Mouse (Mus musculus) embryonic fibroblast, embryonic 13.5 days (primary cell): ENCODE data around the gene Dalrd3. TPM values are rescaled to one million over a fixed set of nuclear protein-coding genes. Genes with fewer than 3 reads are reported as not detected.

Experiments
- H3K27ac ChIP-seq: 2 replicates; pipeline ENCODE4 v1.5.1; 2012; ENCODE audit warnings: low read length, control low read depth, inconsistent platforms; ENCODE audit not compliant: insufficient read depth
- H3K4me1 ChIP-seq: 2 replicates; pipeline ENCODE4 v1.6.1; 2011; ENCODE audit warnings: low read length; ENCODE audit not compliant: control insufficient read depth, insufficient read depth
- H3K4me3 ChIP-seq: 2 replicates; pipeline ENCODE4 v1.5.1; 2011; ENCODE audit warnings: mild to moderate bottlenecking, control low read depth, low read length; ENCODE audit not compliant: insufficient read depth
- CTCF ChIP-seq: IDR thresholded peaks from 2 replicates; pipeline ENCODE4 v1.5.1; 2011; ENCODE audit warnings: mild to moderate bottlenecking, control low read depth, low read length, moderate library complexity, borderline replicate concordance; ENCODE audit not compliant: insufficient read depth
- POLR2A ChIP-seq: IDR thresholded peaks from 2 replicates; pipeline ENCODE4 v1.6.1; 2011; ENCODE audit warnings: low read depth, mild to moderate bottlenecking, control low read depth, low read length, moderate library complexity
- polyA plus RNA-seq: library from polyadenylated mRNA; stranded (reverse); fragments of >200 nt; gene quantifications from 2 replicates; pipeline ENCODE4 v1.2.4, GENCODE M21; 2011; ENCODE audit warnings: low read depth; ENCODE audit not compliant: missing spikeins, insufficient read length

Gene Dalrd3
- polyA plus RNA-seq, 1 experiment, result 29.2 TPM

DNA sequence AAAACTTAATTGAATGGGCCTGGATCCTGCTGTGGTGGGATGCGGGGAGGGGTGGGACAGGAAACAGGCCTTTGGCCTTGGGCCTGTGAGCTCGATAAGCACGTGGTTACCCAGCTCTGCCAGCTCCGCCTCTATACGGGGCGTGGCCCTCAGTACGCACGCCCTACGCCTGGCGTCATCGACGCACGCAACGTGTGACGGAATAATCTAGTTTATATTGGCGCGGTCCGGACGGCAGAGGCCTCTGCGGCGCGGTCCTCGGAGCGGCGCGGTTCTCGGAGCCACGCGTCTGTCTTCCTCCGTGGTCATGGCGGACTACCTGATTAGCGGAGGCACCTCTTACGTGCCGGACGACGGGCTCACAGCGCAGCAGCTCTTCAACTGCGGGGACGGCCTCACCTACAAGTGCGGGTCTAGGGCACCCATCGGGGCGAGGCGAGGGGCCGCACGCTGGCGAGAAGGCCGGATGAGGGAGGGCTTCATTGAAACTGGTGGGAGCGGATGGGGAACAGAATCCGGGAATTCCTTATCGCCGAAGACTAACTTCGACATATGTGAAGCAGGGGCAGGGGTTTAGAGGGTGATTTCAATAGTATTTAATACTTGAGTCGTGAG is 9.4 kb upstream of the Dalrd3 start, which contains the start of gene Impdh2:
TSS of gene Impdh2 (plus strand) at position 60 of the 615 bp plus-strand sequence.
- TF ChIP-seq POLR2A (peak; percentile 89), CTCF (no peak)
- Histone ChIP-seq H3K4me1 (0 out of 2 replicates have a peak, but pooled peaks cover 4% of the 10 kb centered on the region), H3K27ac (peak within 1 kb of the TSS; percentile 6; the same call in 1 of the 2 replicates), H3K4me3 (peak within 1 kb of the TSS; percentile 87)

- Histone ChIP-seq H3K4me1 (peaks cover 4% of the 10 kb centered on the region; the same call in 1 of the 2 replicates), H3K27ac (no peak overlapping the region), H3K4me3 (no peak overlapping the region)
- TF ChIP-seq CTCF (no peak), POLR2A (no peak)
Measured at GRCm38 (mm10) chr9:108563671-108564070, 6.0 kb upstream of the Dalrd3 start.

GRCm38 (mm10) chr9:108564131-108564530 is 5.6 kb upstream of the Dalrd3 start:
- Histone ChIP-seq H3K4me3 (no peak overlapping the region), H3K27ac (no peak overlapping the region), H3K4me1 (peaks cover 4% of the 10 kb centered on the region; the same call in 1 of the 2 replicates)
- TF ChIP-seq CTCF, result no peak
- TF ChIP-seq POLR2A, result no peak

- Histone ChIP-seq H3K4me3 (peak overlapping the region; percentile 44), H3K27ac (peak overlapping the region; percentile 27), H3K4me1 (peaks cover 4% of the 10 kb centered on the region; the same call in 1 of the 2 replicates)
- TF ChIP-seq CTCF (no peak), POLR2A (no peak)
Measured at GRCm38 (mm10) chr9:108565881-108566814, 3.5 kb upstream of the Dalrd3 start.

DNA sequence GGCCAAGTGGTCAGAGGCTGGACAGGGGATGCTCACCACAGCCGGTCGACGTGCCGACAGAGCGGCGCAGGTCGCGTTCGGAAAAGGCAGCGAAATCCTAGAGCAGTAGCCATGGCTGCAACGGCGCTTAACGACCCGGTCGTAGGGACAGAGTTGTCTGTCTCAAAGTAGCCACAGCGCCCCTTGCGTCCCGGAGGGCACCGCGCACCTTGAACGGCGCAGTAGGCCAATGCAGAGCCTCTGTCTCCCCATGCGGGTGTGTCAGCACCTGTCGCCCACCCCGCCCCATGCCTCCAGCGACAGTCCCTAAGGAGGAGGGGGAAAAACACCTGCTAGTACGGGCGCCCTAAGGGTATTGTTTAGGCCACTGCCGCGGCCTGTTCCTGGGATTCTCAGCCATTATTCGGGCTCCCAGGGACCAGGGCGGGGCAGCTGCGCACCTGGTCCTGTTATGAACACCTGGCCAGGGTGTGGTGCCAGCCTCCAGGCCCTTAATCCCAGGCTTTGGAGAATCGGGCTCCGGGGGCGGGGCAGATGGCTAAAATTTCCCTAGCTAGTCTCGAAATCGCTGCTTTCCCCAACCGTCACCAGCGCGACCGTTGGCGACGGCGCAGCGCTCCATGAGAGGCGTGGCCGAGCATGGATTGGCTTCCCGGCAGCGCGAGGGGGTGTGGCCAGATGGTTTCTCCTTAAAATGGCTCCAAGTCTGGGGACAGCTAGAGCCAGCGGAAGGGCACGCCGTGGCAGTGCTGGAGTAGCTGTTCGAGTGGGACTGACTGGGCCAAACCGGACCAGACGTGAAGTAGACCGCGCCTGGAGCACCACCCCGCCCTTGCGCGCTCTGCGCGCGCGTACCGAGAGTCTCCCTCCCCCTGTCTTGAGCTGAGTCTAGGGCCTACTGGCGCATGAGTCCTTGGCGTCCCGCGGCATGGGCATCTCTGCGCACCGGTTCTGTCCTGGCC is 2.6 kb upstream of the Dalrd3 start, which contains the start of gene Ndufaf3:
TSS of gene Ndufaf3 (minus strand) at position 620 of the 962 bp plus-strand sequence.
- Histone ChIP-seq H3K4me3 (peak within 1 kb of the TSS; percentile 64), H3K27ac (peak within 1 kb of the TSS; percentile 69), H3K4me1 (peaks cover 4% of the 10 kb centered on the region; the same call in 1 of the 2 replicates)
- TF ChIP-seq CTCF (peak; percentile 95), POLR2A (peak; percentile 100)

- Histone ChIP-seq H3K4me1 (no peaks in the 10 kb centered on the region; the same call in 1 of the 2 replicates), H3K27ac (peak overlapping the region; percentile 49), H3K4me3 (peak overlapping the region; percentile 64)
- TF ChIP-seq CTCF (no peak), POLR2A (no peak)
Measured at GRCm38 (mm10) chr9:108567931-108568419, 1.7 kb upstream of the Dalrd3 start.

DNA sequence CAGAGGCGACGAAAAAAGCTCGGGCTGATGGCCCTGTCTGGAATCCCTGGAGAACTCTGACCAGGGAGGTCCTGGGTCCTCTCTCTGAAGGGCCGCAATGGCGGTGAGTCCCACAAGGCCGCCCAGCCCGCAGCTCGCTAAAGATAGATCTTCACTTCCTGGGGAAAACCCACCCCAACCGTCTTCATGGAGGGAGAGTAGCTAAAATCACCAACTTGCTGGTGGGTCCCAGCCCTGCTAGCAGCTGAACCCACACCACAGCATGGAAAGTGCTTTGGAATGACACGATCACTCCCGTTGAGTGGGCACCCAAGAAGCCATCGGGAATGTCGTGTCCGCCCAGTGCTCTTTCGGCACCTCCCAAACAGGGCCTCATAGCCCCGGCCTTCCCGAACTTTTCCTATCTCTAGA is 1.2 kb upstream of the Dalrd3 start:
- Histone ChIP-seq H3K27ac (no peak overlapping the region), H3K4me3 (peak overlapping the region; percentile 64), H3K4me1 (no peaks in the 10 kb centered on the region; the same call in 1 of the 2 replicates)
- TF ChIP-seq POLR2A, result no peak; the same call in 1 of the 2 replicates
- TF ChIP-seq CTCF, result no peak

GRCm38 (mm10) chr9:108570207-108570896 is 666 bp downstream of the Dalrd3 start:
- Histone ChIP-seq H3K27ac (no peak overlapping the region), H3K4me1 (no peaks in the 10 kb centered on the region; the same call in 1 of the 2 replicates), H3K4me3 (peak overlapping the region; percentile 69)
- peak; percentile 76; the same call in 1 of the 2 replicates for TF ChIP-seq CTCF
- no peak; the same call in 1 of the 2 replicates for TF ChIP-seq POLR2A
